28 mouse cellular contexts compared by ENCODE assay signal in genomic region chr6:121262004-121262403, GRCm38 (mm10). TPM values are rescaled to one million over a fixed set of nuclear protein-coding genes. Genes with fewer than 3 reads are reported as not detected.
"Had no signal": no experiment of that assay in that cellular context is flagged by ENCODE, and none has a peak within 500 bp of the region (broad histone marks: within the 10 kb centered on the region; RNA-seq: fewer than 3 reads in every experiment).

No protein-coding gene starts in this region.

- ATAC-seq: forebrain, embryonic 13.5 days; forebrain, embryonic 14.5 days; forebrain, embryonic 15.5 days; forebrain, embryonic 16.5 days; forebrain, postnatal 0 days had no signal

- H3K4me3 ChIP-seq: embryonic facial prominence, embryonic 12.5 days; embryonic facial prominence, embryonic 13.5 days; embryonic facial prominence, embryonic 15.5 days; erythroblast, embryonic 14.5 days; forebrain, embryonic 10.5 days; forebrain, embryonic 12.5 days; forebrain, embryonic 13.5 days; forebrain, embryonic 15.5 days; gastrocnemius, adult 2 months; heart, adult 2 months; heart, embryonic 10.5 days had no signal

- H3K27me3 ChIP-seq: embryonic facial prominence, embryonic 12.5 days; embryonic facial prominence, embryonic 13.5 days; embryonic facial prominence, embryonic 15.5 days; forebrain, embryonic 12.5 days; forebrain, embryonic 13.5 days; forebrain, embryonic 15.5 days had no signal

- DNase-seq: cerebellum, adult 8-10 months; cerebellum, adult 9-10 months; cerebellum, adult 9-11 months; cerebellum, postnatal 10 days; cerebellum, postnatal 14 days; cerebellum, postnatal 25 days; cerebellum, postnatal 36 days; embryo, embryonic 11 days; forebrain, postnatal 0 days; gastrocnemius, adult 2 months; gastrocnemius, postnatal 10 days; gastrocnemius, postnatal 14 days; gastrocnemius, postnatal 25 days; gastrocnemius, postnatal 36 days; heart, adult 11 months; heart, adult 18-20 months; heart, adult 2 months had no signal

- H3K27ac ChIP-seq: embryonic facial prominence, embryonic 12.5 days; embryonic facial prominence, embryonic 13.5 days; embryonic facial prominence, embryonic 15.5 days; forebrain, embryonic 10.5 days; forebrain, embryonic 12.5 days; forebrain, embryonic 13.5 days; forebrain, embryonic 15.5 days; gastrocnemius, adult 2 months; heart, adult 2 months; heart, embryonic 10.5 days had no signal

- H3K36me3 ChIP-seq: embryonic facial prominence, embryonic 12.5 days; embryonic facial prominence, embryonic 13.5 days; embryonic facial prominence, embryonic 15.5 days; forebrain, embryonic 10.5 days; forebrain, embryonic 12.5 days; forebrain, embryonic 15.5 days; heart, embryonic 10.5 days had no signal

- H3K4me1 ChIP-seq: embryonic facial prominence, embryonic 12.5 days; embryonic facial prominence, embryonic 13.5 days; embryonic facial prominence, embryonic 15.5 days; forebrain, embryonic 10.5 days; forebrain, embryonic 12.5 days; forebrain, embryonic 13.5 days; forebrain, embryonic 15.5 days; heart, embryonic 10.5 days had no signal

- H3K9me3 ChIP-seq: embryonic facial prominence, embryonic 12.5 days; embryonic facial prominence, embryonic 13.5 days; embryonic facial prominence, embryonic 15.5 days; forebrain, embryonic 13.5 days; heart, embryonic 10.5 days had no signal

- H3K4me2 ChIP-seq: embryonic facial prominence, embryonic 12.5 days; embryonic facial prominence, embryonic 13.5 days; embryonic facial prominence, embryonic 15.5 days; forebrain, embryonic 12.5 days; forebrain, embryonic 13.5 days; forebrain, embryonic 15.5 days had no signal

- H3K9ac ChIP-seq: embryonic facial prominence, embryonic 12.5 days; embryonic facial prominence, embryonic 13.5 days; embryonic facial prominence, embryonic 15.5 days; forebrain, embryonic 12.5 days; forebrain, embryonic 13.5 days; forebrain, embryonic 15.5 days; forebrain, postnatal 0 days had no signal

RNA-seq across cellular contexts. Expression of gene Usp18, which starts 16.3 kb away (rescaled TPM):
- polyA plus RNA-seq: erythroblast, embryonic 14.5 days had no signal

RNA-seq across cellular contexts. Expression of gene Tuba8, which starts 51.5 kb away (rescaled TPM):
- polyA plus RNA-seq: forebrain, embryonic 13.5 days had no signal
